Mouse (Mus musculus) bone marrow, adult 2 months (tissue): Measurements from ENCODE around the gene Hmox2.

Experiments
- CTCF ChIP-seq: fragments of 200-500 bp; IDR thresholded peaks from 2 replicates; pipeline ENCODE4 v1.5.1; 2011; ENCODE audit warnings: low read length, control low read depth; ENCODE audit not compliant: control insufficient read depth, insufficient read depth
- POLR2A ChIP-seq: fragments of 200-500 bp; IDR thresholded peaks from 2 replicates; pipeline ENCODE4 v1.6.1; 2011; ENCODE audit warnings: low read depth, mild to moderate bottlenecking, control low read depth, low read length, borderline replicate concordance; ENCODE audit not compliant: control insufficient read depth

GRCm38 (mm10) chr16:4727963-4728362 is 1.8 kb downstream of the Hmox2 start:
- TF ChIP-seq CTCF: no peak
- TF ChIP-seq POLR2A: no peak
